Mouse (Mus musculus): Measurements from ENCODE around the gene Mthfs. TPM values are rescaled to one million over a fixed set of nuclear protein-coding genes. Genes with fewer than 3 reads are reported as not detected.
A peak's percentile ranks its signal among the peaks of the same experiment; 100 is the strongest.
"Not testable (repeated sequence)": the region's sequence is repeated elsewhere in the genome, so short reads cannot be mapped to it uniquely, and the experiment has no call there.

Mthfs gene
- 26.7 and 35.9 TPM in 2 replicates for polyA plus RNA-seq (2014; fragmentation: Nextera tagmentation; extraction: Ambion mirVana)

- not testable (repeated sequence) for H3K9me3 ChIP-seq (ENCODE audit: control insufficient read depth, low read length); H3K27me3 ChIP-seq (ENCODE audit: control insufficient read depth, insufficient read depth, low read length); H3K27ac ChIP-seq (ENCODE audit: low read depth, low read length); H3K4me1 ChIP-seq (ENCODE audit: control insufficient read depth, insufficient read depth, low read length); H3K36me3 ChIP-seq (ENCODE audit: control insufficient read depth, insufficient read depth, low read length); H3K9ac ChIP-seq (ENCODE audit: low read depth, low read length)
- WGBS, result 25% methylated on average over 9 of the region's 12 CpGs
- peak within 1 kb of the TSS; percentile 40 for H3K4me2 ChIP-seq (replicated peaks; ENCODE audit: low read depth, low read length)
- peak; percentile 63 for ATAC-seq (ENCODE audit: low FRiP score, low TSS enrichment)
- H3K4me3 ChIP-seq (ENCODE audit: low read length), result peak within 1 kb of the TSS; percentile 24; the same call in 1 of the 2 replicates
These were observed at the start of gene Mthfs for GRCm38 (mm10) chr9:89210353-89211064. TSS of gene Mthfs (plus strand) at chr9:89210676.

GRCm38 (mm10) chr9:89172539-89172938 lies 37.9 kb upstream of the Mthfs start:
- not testable (repeated sequence) for H3K9me3 ChIP-seq (ENCODE audit: control insufficient read depth, low read length); H3K4me1 ChIP-seq (ENCODE audit: control insufficient read depth, insufficient read depth, low read length); H3K4me3 ChIP-seq (ENCODE audit: low read length); H3K9ac ChIP-seq (ENCODE audit: low read depth, low read length); H3K4me2 ChIP-seq (replicated peaks; ENCODE audit: low read depth, low read length); ATAC-seq (ENCODE audit: low FRiP score, low TSS enrichment); H3K27me3 ChIP-seq (ENCODE audit: control insufficient read depth, insufficient read depth, low read length); H3K36me3 ChIP-seq (ENCODE audit: control insufficient read depth, insufficient read depth, low read length); H3K27ac ChIP-seq (ENCODE audit: low read depth, low read length)

GRCm38 (mm10) chr9:89178833-89179232 lies 31.6 kb upstream of the Mthfs start:
- 46% methylated on average over 2 of the region's 3 CpGs for WGBS
- not testable (repeated sequence) for H3K4me3 ChIP-seq (ENCODE audit: low read length)

GRCm38 (mm10) chr9:89179469-89179868 lies 31.0 kb upstream of the Mthfs start:
- WGBS, result 82% methylated on average over 2 of the region's 4 CpGs

More at GRCm38 (mm10) chr9:89178833-89179232, 31.6 kb upstream of the Mthfs start:
- not testable (repeated sequence) for H3K4me2 ChIP-seq (replicated peaks; ENCODE audit: low read depth, low read length); H3K27me3 ChIP-seq (ENCODE audit: control insufficient read depth, insufficient read depth, low read length); H3K9ac ChIP-seq (ENCODE audit: low read depth, low read length); H3K4me1 ChIP-seq (ENCODE audit: control insufficient read depth, insufficient read depth, low read length); H3K9me3 ChIP-seq (ENCODE audit: control insufficient read depth, low read length); ATAC-seq (ENCODE audit: low FRiP score, low TSS enrichment); H3K27ac ChIP-seq (ENCODE audit: low read depth, low read length); H3K36me3 ChIP-seq (ENCODE audit: control insufficient read depth, insufficient read depth, low read length)

GRCm38 (mm10) chr9:89187006-89187405 lies 23.5 kb upstream of the Mthfs start:
- H3K4me2 ChIP-seq (replicated peaks; ENCODE audit: low read depth, low read length); ATAC-seq (ENCODE audit: low FRiP score, low TSS enrichment); H3K36me3 ChIP-seq (ENCODE audit: control insufficient read depth, insufficient read depth, low read length); H3K27ac ChIP-seq (ENCODE audit: low read depth, low read length); H3K27me3 ChIP-seq (ENCODE audit: control insufficient read depth, insufficient read depth, low read length); H3K4me1 ChIP-seq (ENCODE audit: control insufficient read depth, insufficient read depth, low read length); H3K9me3 ChIP-seq (ENCODE audit: control insufficient read depth, low read length); H3K9ac ChIP-seq (ENCODE audit: low read depth, low read length); H3K4me3 ChIP-seq (ENCODE audit: low read length): not testable (repeated sequence)
- WGBS, result 88% methylated on average over 15 of the region's 15 CpGs

More at GRCm38 (mm10) chr9:89179469-89179868, 31.0 kb upstream of the Mthfs start:
- H3K4me3 ChIP-seq (ENCODE audit: low read length); H3K4me2 ChIP-seq (replicated peaks; ENCODE audit: low read depth, low read length); H3K4me1 ChIP-seq (ENCODE audit: control insufficient read depth, insufficient read depth, low read length); ATAC-seq (ENCODE audit: low FRiP score, low TSS enrichment); H3K27ac ChIP-seq (ENCODE audit: low read depth, low read length); H3K36me3 ChIP-seq (ENCODE audit: control insufficient read depth, insufficient read depth, low read length); H3K27me3 ChIP-seq (ENCODE audit: control insufficient read depth, insufficient read depth, low read length); H3K9ac ChIP-seq (ENCODE audit: low read depth, low read length); H3K9me3 ChIP-seq (ENCODE audit: control insufficient read depth, low read length): not testable (repeated sequence)

- not testable (repeated sequence) for ATAC-seq (ENCODE audit: low FRiP score, low TSS enrichment); H3K9ac ChIP-seq (ENCODE audit: low read depth, low read length); H3K27me3 ChIP-seq (ENCODE audit: control insufficient read depth, insufficient read depth, low read length); H3K4me2 ChIP-seq (replicated peaks; ENCODE audit: low read depth, low read length); H3K4me3 ChIP-seq (ENCODE audit: low read length); H3K4me1 ChIP-seq (ENCODE audit: control insufficient read depth, insufficient read depth, low read length); H3K9me3 ChIP-seq (ENCODE audit: control insufficient read depth, low read length); H3K27ac ChIP-seq (ENCODE audit: low read depth, low read length); H3K36me3 ChIP-seq (ENCODE audit: control insufficient read depth, insufficient read depth, low read length)
These were observed 15.0 kb upstream of the Mthfs start for GRCm38 (mm10) chr9:89195483-89195882.

- not testable (repeated sequence) for H3K4me3 ChIP-seq (ENCODE audit: low read length); H3K27ac ChIP-seq (ENCODE audit: low read depth, low read length); H3K36me3 ChIP-seq (ENCODE audit: control insufficient read depth, insufficient read depth, low read length); H3K4me1 ChIP-seq (ENCODE audit: control insufficient read depth, insufficient read depth, low read length); H3K4me2 ChIP-seq (replicated peaks; ENCODE audit: low read depth, low read length); H3K9ac ChIP-seq (ENCODE audit: low read depth, low read length); ATAC-seq (ENCODE audit: low FRiP score, low TSS enrichment); H3K27me3 ChIP-seq (ENCODE audit: control insufficient read depth, insufficient read depth, low read length); H3K9me3 ChIP-seq (ENCODE audit: control insufficient read depth, low read length)
- WGBS, result no CpG with 5 or more reads among the region's 1 CpGs
These were observed 13.0 kb upstream of the Mthfs start for GRCm38 (mm10) chr9:89197509-89197908.

- not testable (repeated sequence) for ATAC-seq (ENCODE audit: low FRiP score, low TSS enrichment); H3K9me3 ChIP-seq (ENCODE audit: control insufficient read depth, low read length); H3K27me3 ChIP-seq (ENCODE audit: control insufficient read depth, insufficient read depth, low read length); H3K9ac ChIP-seq (ENCODE audit: low read depth, low read length); H3K36me3 ChIP-seq (ENCODE audit: control insufficient read depth, insufficient read depth, low read length); H3K4me2 ChIP-seq (replicated peaks; ENCODE audit: low read depth, low read length); H3K27ac ChIP-seq (ENCODE audit: low read depth, low read length); H3K4me3 ChIP-seq (ENCODE audit: low read length); H3K4me1 ChIP-seq (ENCODE audit: control insufficient read depth, insufficient read depth, low read length)
- WGBS, result 88% methylated on average over 3 of the region's 3 CpGs
These were observed 12.1 kb upstream of the Mthfs start for GRCm38 (mm10) chr9:89198349-89198748.

- H3K27me3 ChIP-seq (ENCODE audit: control insufficient read depth, insufficient read depth, low read length); ATAC-seq (ENCODE audit: low FRiP score, low TSS enrichment); H3K27ac ChIP-seq (ENCODE audit: low read depth, low read length); H3K4me2 ChIP-seq (replicated peaks; ENCODE audit: low read depth, low read length); H3K9ac ChIP-seq (ENCODE audit: low read depth, low read length); H3K4me3 ChIP-seq (ENCODE audit: low read length); H3K36me3 ChIP-seq (ENCODE audit: control insufficient read depth, insufficient read depth, low read length); H3K4me1 ChIP-seq (ENCODE audit: control insufficient read depth, insufficient read depth, low read length); H3K9me3 ChIP-seq (ENCODE audit: control insufficient read depth, low read length): not testable (repeated sequence)
- 63% methylated on average over 5 of the region's 5 CpGs for WGBS
These were observed 11.5 kb upstream of the Mthfs start, which contains the start of the genes Bcl2a1b and Gm29094 for GRCm38 (mm10) chr9:89198969-89199416. TSS of gene Bcl2a1b (plus strand) at chr9:89199209. TSS of gene Gm29094 (plus strand) at chr9:89199379.
